Mouse (Mus musculus) thymus, adult 18-20 months (tissue): ENCODE measurements around the gene Cntnap4.

Experiments
- DNase-seq, 2 experiments: peaks; one replicate each; pipeline ENCODE4 v3.0.0; 2022; ENCODE audit warnings: mixed read lengths in 2 of 2

Cntnap4 gene

GRCm38 (mm10) chr8:112569471-112570141, at the start of gene Cntnap4:
Cntnap4 (plus strand) TSS chr8:112570043.
- no peak for DNase-seq

- no peak for DNase-seq
These were observed 12.5 kb upstream of the Cntnap4 start for GRCm38 (mm10) chr8:112557376-112557775.

- no peak for DNase-seq
These were observed 698 bp downstream of the Cntnap4 start for GRCm38 (mm10) chr8:112570541-112570940.

GRCm38 (mm10) chr8:112571337-112571904, 1.6 kb downstream of the Cntnap4 start:
- no peak for DNase-seq

- DNase-seq: no peak
These were observed 11.6 kb downstream of the Cntnap4 start for GRCm38 (mm10) chr8:112581473-112581872.

GRCm38 (mm10) chr8:112583440-112583839, 13.6 kb downstream of the Cntnap4 start:
- no peak for DNase-seq

GRCm38 (mm10) chr8:112588357-112589051, 18.7 kb downstream of the Cntnap4 start:
- no peak for DNase-seq

GRCm38 (mm10) chr8:112589052-112589389, 19.2 kb downstream of the Cntnap4 start:
- DNase-seq: no peak

- DNase-seq: no peak
These were observed 26.4 kb downstream of the Cntnap4 start for GRCm38 (mm10) chr8:112596023-112596776.

GRCm38 (mm10) chr8:112599975-112600374, 30.1 kb downstream of the Cntnap4 start:
- DNase-seq: no peak

GRCm38 (mm10) chr8:112601150-112601549, 31.3 kb downstream of the Cntnap4 start:
- DNase-seq: no peak

GRCm38 (mm10) chr8:112610121-112610520, 40.3 kb downstream of the Cntnap4 start:
- no peak for DNase-seq

GRCm38 (mm10) chr8:112628791-112629190, 58.9 kb downstream of the Cntnap4 start:
- no peak for DNase-seq

- no peak for DNase-seq
These were observed 82.8 kb downstream of the Cntnap4 start for GRCm38 (mm10) chr8:112652657-112653056.

- no peak for DNase-seq
These were observed 83.4 kb downstream of the Cntnap4 start for GRCm38 (mm10) chr8:112653276-112653675.

GRCm38 (mm10) chr8:112653994-112654393, 84.2 kb downstream of the Cntnap4 start:
- DNase-seq: no peak

- no peak for DNase-seq
These were observed 94.2 kb downstream of the Cntnap4 start for GRCm38 (mm10) chr8:112664067-112664466.

GRCm38 (mm10) chr8:112674671-112675070, 104.8 kb downstream of the Cntnap4 start:
- DNase-seq: no peak

- DNase-seq: no peak
These were observed 111.9 kb downstream of the Cntnap4 start for GRCm38 (mm10) chr8:112681757-112682156.

GRCm38 (mm10) chr8:112695708-112696107, 125.9 kb downstream of the Cntnap4 start:
- no peak for DNase-seq

GRCm38 (mm10) chr8:112698141-112698540, 128.3 kb downstream of the Cntnap4 start:
- no peak for DNase-seq

GRCm38 (mm10) chr8:112716982-112717381, 147.1 kb downstream of the Cntnap4 start:
- no peak for DNase-seq

GRCm38 (mm10) chr8:112724918-112725317, 155.1 kb downstream of the Cntnap4 start:
- no peak for DNase-seq
